Mouse (Mus musculus) limb, embryonic 14.5 days (tissue): Measurements from ENCODE around the gene Gbx2. TPM values are rescaled to one million over a fixed set of nuclear protein-coding genes. Genes with fewer than 3 reads are reported as not detected.

Experiments
- ATAC-seq: fragments of 200-750 bp; cut with Nextera tagmentation; 2 replicates; pipeline ENCODE4 v1.8.0; 2017; ENCODE audit warnings: low read depth, moderate number of reproducible peaks, moderate TSS enrichment; ENCODE audit not compliant: low FRiP score
- DNase-seq: peaks from one replicate; pipeline ENCODE4 v3.0.0-alpha.2; 2015; ENCODE audit warnings: low spot score
- H3K27ac ChIP-seq: fragments of 300-500 bp; sonication (generic); replicated peaks from 2 replicates; pipeline ENCODE4 v1.5.1; 2014; ENCODE audit warnings: low read depth, mild to moderate bottlenecking, low read length, moderate library complexity, mixed read lengths
- H3K27me3 ChIP-seq: fragments of 300-500 bp; sonication (generic); 2 replicates; pipeline ENCODE4 v1.6.1; 2014; ENCODE audit warnings: low read length, mixed read lengths; ENCODE audit not compliant: control insufficient read depth, insufficient read depth
- H3K36me3 ChIP-seq: fragments of 300-500 bp; sonication (generic); 2 replicates; pipeline ENCODE4 v1.6.1; 2014; ENCODE audit warnings: mild to moderate bottlenecking, low read length, moderate library complexity, mixed read lengths; ENCODE audit not compliant: control insufficient read depth, insufficient read depth
- H3K4me1 ChIP-seq: fragments of 300-500 bp; sonication (generic); 2 replicates; pipeline ENCODE4 v1.6.1; 2014; ENCODE audit warnings: antibody characterized with exemption, low read length, mixed read lengths; ENCODE audit not compliant: control insufficient read depth, insufficient read depth
- H3K4me2 ChIP-seq: fragments of 300-500 bp; sonication (generic); replicated peaks from 2 replicates; pipeline ENCODE4 v1.6.1; 2014; ENCODE audit warnings: low read depth, mild to moderate bottlenecking, low read length, moderate library complexity; ENCODE audit not compliant: severe bottlenecking
- H3K4me3 ChIP-seq: fragments of 300-500 bp; sonication (generic); replicated peaks from 2 replicates; pipeline ENCODE4 v1.5.1; 2014; ENCODE audit warnings: low read length
- H3K9ac ChIP-seq: fragments of 300-500 bp; sonication (generic); 2 replicates; pipeline ENCODE4 v1.6.1; 2014; ENCODE audit warnings: mild to moderate bottlenecking, low read depth, low read length, moderate library complexity; ENCODE audit not compliant: severe bottlenecking
- H3K9me3 ChIP-seq: fragments of 300-500 bp; sonication (generic); 2 replicates; pipeline ENCODE4 v1.6.1; 2016; ENCODE audit warnings: low read length; ENCODE audit not compliant: control insufficient read depth
- POLR2A ChIP-seq: fragments of 200-500 bp; IDR thresholded peaks from 2 replicates; pipeline ENCODE4 v1.8.0; 2012; ENCODE audit warnings: inconsistent platforms, mild to moderate bottlenecking, moderate library complexity, borderline replicate concordance; ENCODE audit not compliant: insufficient read depth, insufficient read length; ENCODE audit errors: extremely low read depth
- WGBS: fragments of 180-500 bp; shearing (Covaris S2); extraction: QIAGEN DNeasy Blood & Tissue Kit; methylation state at CpG from one replicate; pipeline ENCODE4 v1.1.7; 2014; 5-methylcytosine and 5-hydroxymethylcytosine counted together
- polyA plus RNA-seq, 2 experiments: library from polyadenylated mRNA; depleted of rRNA in 1 of 2; stranded (reverse) in 1 of 2; unstranded in 1 of 2; fragments of >200 nt; fragmentation: Nextera tagmentation in 1 of 2; extraction: Ambion mirVana in 1 of 2; gene quantifications; 2 replicates each; pipeline versions ENCODE4 v1.2.1 to v1.2.3; 2012 to 2014

Gbx2 gene
- polyA plus RNA-seq, 2 experiments, result 0.17 to 0.21 TPM

DNA sequence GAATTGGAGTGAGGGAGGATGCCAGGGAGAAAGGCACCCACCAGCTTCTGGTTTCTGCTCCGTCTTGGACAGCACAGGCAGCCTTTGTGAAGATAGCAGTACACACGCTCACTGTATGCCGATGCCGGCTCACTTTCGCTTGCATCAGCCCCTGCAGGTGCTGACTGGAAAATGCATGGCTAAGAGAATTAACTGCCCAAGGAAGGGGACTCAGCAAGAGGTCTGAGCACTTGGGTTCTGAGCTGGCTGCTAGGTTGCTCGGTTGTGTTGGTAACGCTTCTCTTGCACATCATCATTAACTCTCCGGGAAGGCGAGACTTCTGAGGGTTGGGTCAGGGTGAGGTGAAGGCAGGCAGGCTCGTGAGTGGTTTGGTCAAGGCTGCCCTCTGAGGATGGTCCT, 9.2 kb downstream of the Gbx2 start:
- no peak overlapping the region for H3K4me2 ChIP-seq
- no peaks in the 10 kb centered on the region for H3K9me3 ChIP-seq
- H3K4me1 ChIP-seq, result peaks cover 7% of the 10 kb centered on the region; the same call in 1 of the 2 replicates
- ATAC-seq, result no peak
- no peak overlapping the region for H3K9ac ChIP-seq
- H3K27me3 ChIP-seq, result peaks cover 76% of the 10 kb centered on the region
- H3K36me3 ChIP-seq, result no peaks in the 10 kb centered on the region
- no peak overlapping the region for H3K27ac ChIP-seq
- H3K4me3 ChIP-seq, result no peak overlapping the region
- DNase-seq, result no peak
- 3% methylated on average over 10 of the region's 10 CpGs for WGBS
- TF ChIP-seq POLR2A, result no peak

DNA sequence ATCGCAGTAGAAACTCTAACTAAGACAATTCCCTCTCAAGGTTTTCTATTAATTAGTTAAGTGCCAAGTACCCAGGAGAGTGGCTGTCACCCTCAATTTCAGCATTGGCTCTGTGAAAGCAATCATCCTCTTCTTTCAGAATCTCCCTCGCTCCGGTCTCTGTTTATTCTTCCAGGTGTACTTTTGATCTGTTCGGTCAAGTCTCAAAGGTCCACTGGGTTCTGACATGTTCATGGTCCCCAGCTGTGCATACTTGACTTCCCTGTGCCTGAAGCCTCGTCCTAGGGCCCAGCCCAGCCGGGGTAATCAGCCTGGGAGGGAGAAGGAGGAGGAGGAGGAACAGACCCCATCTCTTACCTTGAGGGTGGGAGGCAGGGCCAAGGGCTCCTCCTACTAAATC, 11.8 kb downstream of the Gbx2 start:
- H3K27ac ChIP-seq, result no peak overlapping the region
- peaks cover 7% of the 10 kb centered on the region; the same call in 1 of the 2 replicates for H3K4me1 ChIP-seq
- 75% methylated on average over 6 of the region's 6 CpGs for WGBS
- ATAC-seq (no peak), DNase-seq (no peak)
- no peak overlapping the region for H3K4me3 ChIP-seq
- peaks cover 50% of the 10 kb centered on the region for H3K27me3 ChIP-seq
- no peak for TF ChIP-seq POLR2A
- H3K9ac ChIP-seq, result no peak overlapping the region
- no peak overlapping the region for H3K4me2 ChIP-seq
- no peaks in the 10 kb centered on the region for H3K36me3 ChIP-seq
- H3K9me3 ChIP-seq, result no peaks in the 10 kb centered on the region

DNA sequence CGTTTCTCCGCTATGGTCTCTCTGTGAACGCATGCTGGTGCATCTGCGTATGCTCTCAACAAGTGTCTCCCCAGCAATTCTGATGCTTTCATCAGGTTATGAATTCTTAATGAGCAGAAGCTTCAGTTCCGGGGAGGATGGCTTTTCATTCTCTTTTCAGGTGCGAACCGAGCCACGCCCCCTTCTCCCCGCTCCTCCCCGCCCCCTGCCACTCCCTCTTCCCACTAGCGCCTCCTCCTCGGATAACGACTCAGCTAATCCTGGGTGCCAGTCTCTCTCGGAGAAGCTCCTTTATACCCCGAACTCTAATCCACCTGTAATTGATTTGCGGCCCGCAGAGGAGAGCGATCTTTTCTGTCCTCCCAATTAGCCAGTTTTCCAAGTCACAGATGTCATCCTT, 12.9 kb downstream of the Gbx2 start:
- no peak overlapping the region for H3K27ac ChIP-seq
- TF ChIP-seq POLR2A, result no peak
- DNase-seq (no peak), ATAC-seq (no peak)
- H3K27me3 ChIP-seq, result peaks cover 39% of the 10 kb centered on the region
- peaks cover 1% of the 10 kb centered on the region; the same call in 1 of the 2 replicates for H3K4me1 ChIP-seq
- no peaks in the 10 kb centered on the region for H3K9me3 ChIP-seq
- H3K9ac ChIP-seq, result no peak overlapping the region
- H3K4me3 ChIP-seq, result no peak overlapping the region
- WGBS, result 26% methylated on average over 18 of the region's 18 CpGs
- no peak overlapping the region for H3K4me2 ChIP-seq
- no peaks in the 10 kb centered on the region for H3K36me3 ChIP-seq

DNA sequence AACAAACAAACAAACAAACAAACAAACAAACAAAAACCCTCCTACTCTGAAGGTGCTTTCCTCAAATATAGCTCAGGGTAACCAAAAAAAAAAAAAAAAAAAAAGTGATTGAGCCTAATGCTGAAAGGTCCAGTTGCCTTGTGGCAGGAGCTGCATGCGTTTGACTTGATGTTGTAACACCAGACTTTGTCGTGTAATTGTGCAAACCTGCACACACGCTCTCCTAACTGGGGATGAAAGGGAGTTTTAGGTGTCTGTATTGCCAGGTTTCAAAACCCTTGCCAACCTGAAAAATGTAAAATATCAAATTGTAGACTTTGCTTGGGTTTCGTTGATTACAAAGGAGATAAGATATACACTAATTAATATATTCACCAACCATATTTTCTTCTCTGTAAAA, 17.4 kb downstream of the Gbx2 start:
- 71% methylated on average over 4 of the region's 4 CpGs for WGBS
- Histone ChIP-seq H3K36me3 (no peaks in the 10 kb centered on the region), H3K9me3 (no peaks in the 10 kb centered on the region), H3K4me1 (peaks cover 9% of the 10 kb centered on the region), H3K9ac (no peak overlapping the region), H3K27me3 (no peaks in the 10 kb centered on the region), H3K27ac (no peak overlapping the region), H3K4me2 (no peak overlapping the region), H3K4me3 (no peak overlapping the region)
- ATAC-seq, result no peak
- no peak for TF ChIP-seq POLR2A
- no peak for DNase-seq

DNA sequence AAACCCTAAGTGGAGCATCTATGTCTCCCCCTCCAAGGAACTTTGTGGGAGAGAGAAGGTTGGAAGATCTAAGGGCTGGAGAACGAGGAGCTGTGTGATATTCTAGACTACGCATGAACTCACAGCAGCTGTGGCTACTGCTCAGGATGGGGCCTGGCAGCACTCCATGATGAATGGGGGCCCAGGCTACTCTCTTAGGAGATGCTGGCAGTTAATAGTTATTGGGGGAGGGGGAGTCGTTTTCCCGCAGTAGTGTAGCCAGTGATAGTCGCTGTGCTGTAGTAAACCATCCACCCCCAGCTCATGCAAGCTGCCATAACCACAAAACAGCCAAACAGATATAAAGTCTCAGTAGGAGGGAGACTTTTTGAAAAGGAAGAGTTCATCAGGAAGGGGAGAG, 18.6 kb downstream of the Gbx2 start:
- 21% methylated on average over 5 of the region's 5 CpGs for WGBS
- no peak for TF ChIP-seq POLR2A
- Histone ChIP-seq H3K27me3 (no peaks in the 10 kb centered on the region), H3K27ac (no peak overlapping the region), H3K4me3 (no peak overlapping the region), H3K9me3 (no peaks in the 10 kb centered on the region), H3K4me1 (peaks cover 9% of the 10 kb centered on the region), H3K36me3 (no peaks in the 10 kb centered on the region), H3K4me2 (no peak overlapping the region), H3K9ac (no peak overlapping the region)
- ATAC-seq, result no peak
- no peak for DNase-seq

DNA sequence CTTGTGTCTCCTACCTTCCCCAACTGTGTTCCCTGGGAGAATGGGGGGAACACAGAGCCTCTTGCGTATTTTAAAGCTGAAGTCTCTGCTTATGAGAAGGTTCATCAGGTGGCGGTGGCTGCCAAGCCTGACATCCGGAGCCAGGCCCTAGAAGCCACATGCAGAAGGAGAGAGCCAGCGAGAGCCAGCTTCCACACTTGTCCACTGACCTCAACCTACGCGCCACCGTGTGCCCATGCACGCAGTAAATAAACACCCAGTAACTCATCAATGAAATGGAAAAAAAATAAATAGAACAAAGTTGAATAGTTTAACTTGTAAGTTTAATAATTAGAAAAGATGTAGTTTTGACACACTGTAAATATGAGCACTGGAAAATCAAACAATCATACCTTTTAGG, 21.2 kb downstream of the Gbx2 start:
- H3K9ac ChIP-seq, result no peak overlapping the region
- WGBS, result 85% methylated on average over 8 of the region's 8 CpGs
- H3K4me2 ChIP-seq, result no peak overlapping the region
- H3K4me1 ChIP-seq, result peaks cover 9% of the 10 kb centered on the region
- no peak for DNase-seq
- TF ChIP-seq POLR2A, result no peak
- ATAC-seq, result no peak
- H3K4me3 ChIP-seq, result no peak overlapping the region
- no peaks in the 10 kb centered on the region for H3K36me3 ChIP-seq
- H3K27me3 ChIP-seq, result no peaks in the 10 kb centered on the region
- no peaks in the 10 kb centered on the region for H3K9me3 ChIP-seq
- H3K27ac ChIP-seq, result no peak overlapping the region
